Mouse (Mus musculus): Measurements from ENCODE around the gene Gm16427. TPM values are rescaled to one million over a fixed set of nuclear protein-coding genes. Genes with fewer than 3 reads are reported as not detected.

Gene Gm16427
- polyA plus RNA-seq (2021; fragmentation: Nextera tagmentation), result not detected in 2 replicates
- long read RNA-seq, experiment 1, result 0 reads
- long read RNA-seq, experiment 2, result 0 reads

DNA sequence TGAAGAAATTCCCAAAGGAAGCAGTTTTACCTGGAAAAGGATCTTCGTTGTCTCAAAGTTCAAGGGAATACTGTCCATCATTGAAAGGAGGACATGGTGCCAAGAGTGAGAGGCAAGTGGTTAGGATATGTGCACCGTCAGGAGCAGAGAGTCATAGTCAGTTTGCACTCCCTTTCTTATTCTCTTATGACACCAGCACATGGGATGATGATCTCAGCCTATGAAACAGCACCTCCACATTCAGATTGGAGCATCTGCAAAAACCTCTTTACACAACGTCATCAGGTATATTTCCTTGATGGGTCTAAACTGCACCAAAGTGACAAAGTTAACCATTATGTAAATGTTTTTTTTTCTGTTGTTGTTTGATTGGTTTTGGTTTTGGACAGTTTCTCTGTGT is at the start of gene Gm16427:
TSS of gene Gm16427 (minus strand) at position 101 of the 400 bp plus-strand sequence.

Other genes with a start within 250 kb of the Gm16427 start
- not detected in 2 replicates for gene C87414, start 131.4 kb upstream of the Gm16427 start, polyA plus RNA-seq (2021; fragmentation: Nextera tagmentation)

Data from left cerebral cortex, adult 6 months (tissue).